Mouse (Mus musculus): ENCODE data around the gene Sec22c. TPM values are rescaled to one million over a fixed set of nuclear protein-coding genes. Genes with fewer than 3 reads are reported as not detected.

Sec22c gene
- polyA plus RNA-seq, 1 experiment from 2014 or later = 15.4 TPM

- H3K27me3 ChIP-seq = peaks cover 81% of the 10 kb centered on the region
- peaks cover 22% of the 10 kb centered on the region for H3K4me1 ChIP-seq
- peak overlapping the region; percentile 95 for H3K4me2 ChIP-seq (replicated peaks)
- peak overlapping the region; percentile 69; the same call in 1 of the 2 replicates for H3K9ac ChIP-seq
- no peak for ATAC-seq (ENCODE audit: low FRiP score, low read depth)
- WGBS = 10% methylated on average over 27 of the region's 27 CpGs
- no peaks in the 10 kb centered on the region for H3K36me3 ChIP-seq
- no peak overlapping the region for H3K27ac ChIP-seq
- H3K4me3 ChIP-seq = peak overlapping the region; percentile 58
- H3K9me3 ChIP-seq = no peaks in the 10 kb centered on the region
Measured at GRCm38 (mm10) chr9:121641235-121641915, 63.9 kb downstream of the Sec22c start.

GRCm38 (mm10) chr9:121639790-121640189, 65.5 kb downstream of the Sec22c start:
- H3K4me1 ChIP-seq = peaks cover 22% of the 10 kb centered on the region
- 51% methylated on average over 16 of the region's 16 CpGs for WGBS
- ATAC-seq (ENCODE audit: low FRiP score, low read depth) = no peak
- peaks cover 73% of the 10 kb centered on the region for H3K27me3 ChIP-seq
- H3K27ac ChIP-seq = no peak overlapping the region
- no peak overlapping the region for H3K9ac ChIP-seq
- no peak overlapping the region for H3K4me2 ChIP-seq (replicated peaks)
- no peaks in the 10 kb centered on the region for H3K36me3 ChIP-seq
- H3K4me3 ChIP-seq = no peak overlapping the region
- H3K9me3 ChIP-seq = no peaks in the 10 kb centered on the region

- H3K9me3 ChIP-seq = no peaks in the 10 kb centered on the region
- H3K4me3 ChIP-seq = no peak overlapping the region
- no peak for ATAC-seq (ENCODE audit: low FRiP score, low read depth)
- no peaks in the 10 kb centered on the region for H3K36me3 ChIP-seq
- peaks cover 35% of the 10 kb centered on the region for H3K27me3 ChIP-seq
- no peak overlapping the region for H3K4me2 ChIP-seq (replicated peaks)
- H3K9ac ChIP-seq = no peak overlapping the region
- no peak overlapping the region for H3K27ac ChIP-seq
- H3K4me1 ChIP-seq = no peaks in the 10 kb centered on the region
- 44% methylated on average over 7 of the region's 7 CpGs for WGBS
Measured at GRCm38 (mm10) chr9:121635835-121636576, 69.3 kb downstream of the Sec22c start.

GRCm38 (mm10) chr9:121633306-121633705, 72.0 kb downstream of the Sec22c start:
- no peak overlapping the region for H3K27ac ChIP-seq
- H3K9me3 ChIP-seq = no peaks in the 10 kb centered on the region
- WGBS = 78% methylated on average over 6 of the region's 6 CpGs
- no peak for ATAC-seq (ENCODE audit: low FRiP score, low read depth)
- H3K4me2 ChIP-seq (replicated peaks) = no peak overlapping the region
- no peak overlapping the region for H3K9ac ChIP-seq
- no peaks in the 10 kb centered on the region for H3K36me3 ChIP-seq
- no peak overlapping the region for H3K4me3 ChIP-seq
- H3K4me1 ChIP-seq = no peaks in the 10 kb centered on the region
- peaks cover 9% of the 10 kb centered on the region for H3K27me3 ChIP-seq

- ATAC-seq (ENCODE audit: low FRiP score, low read depth) = no peak
- 87% methylated on average over 10 of the region's 10 CpGs for WGBS
- H3K27ac ChIP-seq = no peak overlapping the region
- no peak overlapping the region for H3K4me2 ChIP-seq (replicated peaks)
- H3K9ac ChIP-seq = no peak overlapping the region
- H3K4me1 ChIP-seq = no peaks in the 10 kb centered on the region
- H3K27me3 ChIP-seq = peaks cover 5% of the 10 kb centered on the region
- H3K36me3 ChIP-seq = no peaks in the 10 kb centered on the region
- no peak overlapping the region for H3K4me3 ChIP-seq
- H3K9me3 ChIP-seq = no peaks in the 10 kb centered on the region
Measured at GRCm38 (mm10) chr9:121632891-121633290, 72.4 kb downstream of the Sec22c start.

- Histone ChIP-seq H3K27me3 (no peaks in the 10 kb centered on the region; the same call in 1 of the 2 replicates), H3K27ac (no peak overlapping the region), H3K9ac (no peak overlapping the region), H3K9me3 (no peaks in the 10 kb centered on the region), H3K36me3 (no peaks in the 10 kb centered on the region), H3K4me3 (no peak overlapping the region), H3K4me2 (replicated peaks) (no peak overlapping the region), H3K4me1 (no peaks in the 10 kb centered on the region)
- ATAC-seq (ENCODE audit: low FRiP score, low read depth) = no peak
- 65% methylated on average over 4 of the region's 4 CpGs for WGBS
Measured at GRCm38 (mm10) chr9:121631946-121632345, 73.3 kb downstream of the Sec22c start.

- H3K4me2 ChIP-seq (replicated peaks) = no peak overlapping the region
- no peaks in the 10 kb centered on the region for H3K9me3 ChIP-seq
- no peak overlapping the region for H3K27ac ChIP-seq
- WGBS = 81% methylated on average over 1 of the region's 1 CpGs
- ATAC-seq (ENCODE audit: low FRiP score, low read depth) = no peak
- H3K9ac ChIP-seq = no peak overlapping the region
- no peaks in the 10 kb centered on the region for H3K36me3 ChIP-seq
- no peaks in the 10 kb centered on the region; the same call in 1 of the 2 replicates for H3K27me3 ChIP-seq
- H3K4me1 ChIP-seq = no peaks in the 10 kb centered on the region
- H3K4me3 ChIP-seq = no peak overlapping the region
Measured at GRCm38 (mm10) chr9:121630627-121631026, 74.7 kb downstream of the Sec22c start.

Other genes starting within 250 kb of the Sec22c start
- 2.2 and 2.3 TPM in 2 replicates for gene Cck, start 209.8 kb downstream of the Sec22c start, polyA plus RNA-seq (2015; fragmentation: Nextera tagmentation; extraction: Ambion mirVana)
- gene Lyzl4, start 63.4 kb downstream of the Sec22c start, polyA plus RNA-seq (2015; fragmentation: Nextera tagmentation; extraction: Ambion mirVana) = 0.32 and 0.54 TPM in 2 replicates
- 0.42 and 0.85 TPM in 2 replicates for gene Vipr1, start 62.8 kb downstream of the Sec22c start, polyA plus RNA-seq (2015; fragmentation: Nextera tagmentation; extraction: Ambion mirVana)
- 128 and 142 TPM in 2 replicates for gene Ss18l2, start 4.8 kb upstream of the Sec22c start, polyA plus RNA-seq (2015; fragmentation: Nextera tagmentation; extraction: Ambion mirVana)
- 82.4 and 84.1 TPM in 2 replicates for gene Nktr, start 13.7 kb upstream of the Sec22c start, polyA plus RNA-seq (2015; fragmentation: Nextera tagmentation; extraction: Ambion mirVana)
- gene Zfp651, start 53.8 kb upstream of the Sec22c start, polyA plus RNA-seq (2015; fragmentation: Nextera tagmentation; extraction: Ambion mirVana) = 18.9 and 19.3 TPM in 2 replicates
- gene Klhl40, start 72.1 kb upstream of the Sec22c start, polyA plus RNA-seq (2015; fragmentation: Nextera tagmentation; extraction: Ambion mirVana) = 12.5 and 13.3 TPM in 2 replicates
- gene Hhatl, start 87.0 kb upstream of the Sec22c start, polyA plus RNA-seq (2015; fragmentation: Nextera tagmentation; extraction: Ambion mirVana) = 0.53 and 0.82 TPM in 2 replicates
- gene Ccdc13, start 134.0 kb upstream of the Sec22c start, polyA plus RNA-seq (2015; fragmentation: Nextera tagmentation; extraction: Ambion mirVana) = 0.76 and 0.88 TPM in 2 replicates
- 192 and 196 TPM in 2 replicates for gene Higd1a, start 152.9 kb upstream of the Sec22c start, polyA plus RNA-seq (2015; fragmentation: Nextera tagmentation; extraction: Ambion mirVana)
- gene Ackr2, start 192.9 kb upstream of the Sec22c start, polyA plus RNA-seq (2015; fragmentation: Nextera tagmentation; extraction: Ambion mirVana) = 0.18 and 0.33 TPM in 2 replicates
- not detected in 2 replicates for gene Cyp8b1, start 210.8 kb upstream of the Sec22c start, polyA plus RNA-seq (2015; fragmentation: Nextera tagmentation; extraction: Ambion mirVana)
- gene Fam198a, start 245.5 kb upstream of the Sec22c start, polyA plus RNA-seq (2015; fragmentation: Nextera tagmentation; extraction: Ambion mirVana) = 5.4 and 6.1 TPM in 2 replicates

Measured in limb, embryonic 13.5 days (tissue).